Mouse (Mus musculus): ENCODE data around the gene Gng8. TPM values are rescaled to one million over a fixed set of nuclear protein-coding genes. Genes with fewer than 3 reads are reported as not detected.

Gene Gng8
- polyA plus RNA-seq, 1 experiment from 2014 or later: 15.9 TPM

DNA sequence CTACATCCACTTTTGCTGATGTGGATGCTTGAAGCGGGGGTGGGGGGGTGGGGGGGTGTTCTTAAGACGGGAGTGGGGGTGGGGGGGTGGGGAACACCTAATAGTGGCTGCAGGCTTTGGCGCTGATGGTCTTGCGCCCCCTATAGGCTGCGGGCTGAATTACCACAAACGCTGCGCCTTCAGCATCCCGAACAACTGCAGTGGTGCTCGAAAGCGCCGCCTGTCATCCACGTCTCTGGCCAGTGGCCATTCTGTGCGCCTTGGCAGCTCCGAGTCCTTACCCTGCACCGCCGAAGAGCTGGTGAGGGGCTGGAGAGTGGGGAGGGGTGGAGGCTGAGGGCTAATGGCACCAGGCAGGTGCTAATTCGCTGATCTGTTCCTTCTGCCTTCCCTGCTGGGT, 43.0 kb upstream of the Gng8 start:
- 27% methylated on average over 17 of the region's 17 CpGs for WGBS
- Histone ChIP-seq H3K4me1 (ENCODE audit: control insufficient read depth, insufficient read depth, low read length) (peaks cover 18% of the 10 kb centered on the region), H3K27ac (replicated peaks; ENCODE audit: low read depth, low read length) (no peak overlapping the region), H3K36me3 (ENCODE audit: control insufficient read depth, insufficient read depth, low read length) (peaks cover 17% of the 10 kb centered on the region; the same call in 1 of the 2 replicates), H3K4me3 (ENCODE audit: low read depth, low read length) (no peak overlapping the region), H3K9ac (ENCODE audit: low read length) (no peak overlapping the region), H3K4me2 (ENCODE audit: low read depth, severe bottlenecking) (no peak overlapping the region), H3K9me3 (ENCODE audit: control insufficient read depth, low read length) (no peaks in the 10 kb centered on the region), H3K27me3 (ENCODE audit: control insufficient read depth, insufficient read depth, low read length) (no peaks in the 10 kb centered on the region)
- ATAC-seq (ENCODE audit: insufficient number of reproducible peaks, low FRiP score, low TSS enrichment, low read depth) (no peak), DNase-seq (ENCODE audit: low spot score) (peak; percentile 67)

DNA sequence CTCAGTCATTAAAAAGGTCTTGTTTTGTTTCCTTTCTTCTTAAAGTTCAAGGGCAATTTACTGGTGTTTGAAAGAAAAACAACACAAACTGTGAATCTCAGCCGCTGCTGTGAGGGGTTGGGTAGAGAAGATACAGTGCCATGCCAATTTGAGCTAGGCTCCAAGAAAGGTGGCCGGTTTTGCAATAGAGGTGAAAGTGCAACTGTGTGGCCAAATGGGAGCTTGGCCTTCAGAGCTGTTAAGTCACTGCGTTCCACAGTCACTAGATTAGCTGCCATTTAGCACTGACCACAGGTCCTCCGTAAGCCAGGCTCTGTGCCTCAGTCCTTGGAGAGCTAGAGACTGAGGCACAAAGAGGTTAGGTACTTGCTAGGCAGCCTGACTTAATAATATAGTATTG, 40.0 kb upstream of the Gng8 start:
- H3K9me3 ChIP-seq (ENCODE audit: control insufficient read depth, low read length): no peaks in the 10 kb centered on the region
- H3K36me3 ChIP-seq (ENCODE audit: control insufficient read depth, insufficient read depth, low read length): peaks cover 32% of the 10 kb centered on the region
- no peak overlapping the region for H3K4me3 ChIP-seq (ENCODE audit: low read depth, low read length)
- H3K27ac ChIP-seq (replicated peaks; ENCODE audit: low read depth, low read length): no peak overlapping the region
- DNase-seq (ENCODE audit: low spot score) (no peak), ATAC-seq (ENCODE audit: insufficient number of reproducible peaks, low FRiP score, low TSS enrichment, low read depth) (no peak)
- H3K4me2 ChIP-seq (ENCODE audit: low read depth, severe bottlenecking): no peak overlapping the region
- WGBS: 85% methylated on average over 4 of the region's 4 CpGs
- no peaks in the 10 kb centered on the region for H3K27me3 ChIP-seq (ENCODE audit: control insufficient read depth, insufficient read depth, low read length)
- H3K9ac ChIP-seq (ENCODE audit: low read length): no peak overlapping the region
- no peaks in the 10 kb centered on the region for H3K4me1 ChIP-seq (ENCODE audit: control insufficient read depth, insufficient read depth, low read length)

DNA sequence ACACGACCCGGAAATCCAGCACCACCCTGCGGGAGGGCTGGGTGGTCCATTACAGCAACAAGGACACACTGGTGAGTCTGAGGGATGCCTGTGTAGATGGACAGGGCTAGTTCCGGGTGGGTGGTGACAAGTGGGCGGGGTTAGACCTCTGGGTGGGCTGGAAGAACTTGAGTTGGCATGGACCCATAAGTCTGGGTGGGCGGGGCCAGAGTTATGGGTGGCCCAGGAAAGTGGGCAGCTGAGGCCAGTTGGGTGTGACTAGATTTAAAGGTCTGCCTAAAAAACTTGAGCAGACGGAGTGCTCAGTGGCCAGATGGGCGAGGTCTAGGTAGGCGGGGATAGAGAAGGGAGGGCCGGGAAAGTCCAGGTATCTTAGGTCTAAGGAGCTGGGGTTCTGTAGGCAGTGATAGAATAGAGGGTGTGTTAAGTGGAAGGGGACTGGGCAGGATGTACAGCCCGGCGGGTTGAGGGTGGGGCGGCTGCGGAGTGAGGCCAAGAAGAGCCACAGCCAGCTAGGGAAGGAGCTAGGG, 38.2 kb upstream of the Gng8 start:
- H3K4me1 ChIP-seq (ENCODE audit: control insufficient read depth, insufficient read depth, low read length): no peaks in the 10 kb centered on the region
- no peaks in the 10 kb centered on the region for H3K9me3 ChIP-seq (ENCODE audit: control insufficient read depth, low read length)
- H3K4me3 ChIP-seq (ENCODE audit: low read depth, low read length): no peak overlapping the region
- H3K9ac ChIP-seq (ENCODE audit: low read length): no peak overlapping the region
- no peak for DNase-seq (ENCODE audit: low spot score)
- H3K27me3 ChIP-seq (ENCODE audit: control insufficient read depth, insufficient read depth, low read length): no peaks in the 10 kb centered on the region
- WGBS: 85% methylated on average over 14 of the region's 14 CpGs
- H3K4me2 ChIP-seq (ENCODE audit: low read depth, severe bottlenecking): no peak overlapping the region
- H3K36me3 ChIP-seq (ENCODE audit: control insufficient read depth, insufficient read depth, low read length): peaks cover 33% of the 10 kb centered on the region
- H3K27ac ChIP-seq (replicated peaks; ENCODE audit: low read depth, low read length): no peak overlapping the region
- ATAC-seq (ENCODE audit: insufficient number of reproducible peaks, low FRiP score, low TSS enrichment, low read depth): no peak

DNA sequence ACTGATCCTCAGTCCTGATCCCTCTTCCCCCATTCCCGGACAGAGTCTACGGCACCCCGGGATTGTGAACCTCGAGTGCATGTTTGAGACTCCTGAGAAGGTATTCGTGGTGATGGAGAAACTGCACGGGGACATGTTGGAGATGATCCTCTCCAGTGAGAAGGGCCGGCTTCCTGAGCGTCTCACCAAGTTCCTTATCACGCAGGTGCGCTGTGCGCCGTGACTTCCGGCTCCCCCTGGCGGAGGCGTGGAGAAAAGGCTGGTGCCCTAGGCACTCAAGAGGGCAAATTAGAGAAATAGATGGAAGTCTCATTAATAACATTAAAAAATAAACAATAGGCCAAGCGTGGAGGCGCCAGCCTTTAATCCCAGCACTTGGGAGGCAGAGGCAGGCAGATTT, 33.2 kb upstream of the Gng8 start:
- H3K4me2 ChIP-seq (ENCODE audit: low read depth, severe bottlenecking): no peak overlapping the region
- H3K9me3 ChIP-seq (ENCODE audit: control insufficient read depth, low read length): no peaks in the 10 kb centered on the region
- H3K27ac ChIP-seq (replicated peaks; ENCODE audit: low read depth, low read length): no peak overlapping the region
- no peaks in the 10 kb centered on the region for H3K27me3 ChIP-seq (ENCODE audit: control insufficient read depth, insufficient read depth, low read length)
- peaks cover 21% of the 10 kb centered on the region for H3K36me3 ChIP-seq (ENCODE audit: control insufficient read depth, insufficient read depth, low read length)
- DNase-seq (ENCODE audit: low spot score): peak; percentile 65
- no peak overlapping the region for H3K4me3 ChIP-seq (ENCODE audit: low read depth, low read length)
- no peak for ATAC-seq (ENCODE audit: insufficient number of reproducible peaks, low FRiP score, low TSS enrichment, low read depth)
- 16% methylated on average over 17 of the region's 17 CpGs for whole genome bisulfite sequencing
- no peaks in the 10 kb centered on the region for H3K4me1 ChIP-seq (ENCODE audit: control insufficient read depth, insufficient read depth, low read length)
- H3K9ac ChIP-seq (ENCODE audit: low read length): no peak overlapping the region

DNA sequence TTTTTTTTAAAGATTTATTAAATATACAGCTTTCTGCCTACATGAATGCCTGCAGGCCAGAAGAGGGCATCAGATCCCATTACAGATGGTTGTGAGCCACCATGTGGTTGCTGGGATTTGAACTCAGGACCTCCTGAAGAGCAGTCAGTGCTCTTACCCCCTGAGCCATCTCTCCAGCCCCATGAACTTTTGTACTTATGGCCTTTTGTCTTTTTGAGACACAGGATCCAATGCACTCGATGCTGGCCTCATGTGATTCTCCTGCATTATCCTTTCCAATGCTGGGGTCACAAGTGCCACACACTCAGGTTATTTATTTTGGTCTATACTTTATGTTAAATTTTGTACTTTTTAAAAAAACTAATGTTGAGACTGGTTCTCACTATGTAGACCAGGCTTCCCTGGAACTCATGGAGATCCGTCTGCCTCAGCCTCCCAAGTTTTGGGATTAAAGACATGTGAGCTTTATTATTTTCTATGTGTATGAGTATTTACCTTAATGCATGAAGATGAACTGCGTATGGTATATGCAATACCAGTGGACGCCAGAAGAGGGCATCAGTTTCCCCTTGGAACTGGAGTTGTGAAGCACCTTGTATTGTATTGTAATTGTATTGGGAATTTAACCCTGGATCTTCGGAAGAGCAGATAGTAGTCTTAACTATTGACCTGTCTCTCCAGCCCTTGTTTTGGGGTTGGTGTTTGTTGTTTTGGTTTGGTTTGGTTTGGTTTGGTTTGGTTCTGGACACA, 31.5 kb upstream of the Gng8 start:
- H3K4me2 ChIP-seq (ENCODE audit: low read depth, severe bottlenecking): no peak overlapping the region
- no peak overlapping the region for H3K9ac ChIP-seq (ENCODE audit: low read length)
- WGBS: 36% methylated on average over 5 of the region's 5 CpGs
- ATAC-seq (ENCODE audit: insufficient number of reproducible peaks, low FRiP score, low TSS enrichment, low read depth) (no peak), DNase-seq (ENCODE audit: low spot score) (peak; percentile 85)
- no peak overlapping the region for H3K27ac ChIP-seq (replicated peaks; ENCODE audit: low read depth, low read length)
- H3K4me1 ChIP-seq (ENCODE audit: control insufficient read depth, insufficient read depth, low read length): no peaks in the 10 kb centered on the region
- peaks cover 14% of the 10 kb centered on the region for H3K36me3 ChIP-seq (ENCODE audit: control insufficient read depth, insufficient read depth, low read length)
- H3K9me3 ChIP-seq (ENCODE audit: control insufficient read depth, low read length): no peaks in the 10 kb centered on the region
- no peak overlapping the region for H3K4me3 ChIP-seq (ENCODE audit: low read depth, low read length)
- no peaks in the 10 kb centered on the region for H3K27me3 ChIP-seq (ENCODE audit: control insufficient read depth, insufficient read depth, low read length)

DNA sequence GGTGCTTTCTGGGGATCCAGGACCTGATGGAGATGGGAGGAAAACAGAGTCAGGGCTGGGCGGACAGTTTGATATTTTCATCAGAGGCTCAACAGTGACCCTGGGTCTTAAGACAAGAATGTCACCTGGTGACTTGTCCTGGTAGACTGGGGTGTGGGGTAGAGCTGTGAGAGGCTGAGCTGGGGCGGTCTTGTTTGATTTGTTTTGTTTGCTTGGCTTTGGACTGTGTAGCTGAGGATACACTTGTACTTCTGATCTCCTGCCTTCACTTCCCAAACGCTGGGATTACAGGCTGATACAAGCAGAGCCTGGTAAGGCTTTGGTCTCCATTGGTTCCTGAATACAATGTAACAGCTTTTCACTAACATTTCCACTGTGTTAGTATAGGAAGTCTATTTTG, 24.1 kb upstream of the Gng8 start:
- no peaks in the 10 kb centered on the region for H3K9me3 ChIP-seq (ENCODE audit: control insufficient read depth, low read length)
- no peak overlapping the region for H3K27ac ChIP-seq (replicated peaks; ENCODE audit: low read depth, low read length)
- ATAC-seq (ENCODE audit: insufficient number of reproducible peaks, low FRiP score, low TSS enrichment, low read depth) (no peak), DNase-seq (ENCODE audit: low spot score) (no peak)
- WGBS: 85% methylated on average over 3 of the region's 3 CpGs
- no peaks in the 10 kb centered on the region for H3K27me3 ChIP-seq (ENCODE audit: control insufficient read depth, insufficient read depth, low read length)
- H3K4me2 ChIP-seq (ENCODE audit: low read depth, severe bottlenecking): no peak overlapping the region
- peaks cover 7% of the 10 kb centered on the region; the same call in 1 of the 2 replicates for H3K36me3 ChIP-seq (ENCODE audit: control insufficient read depth, insufficient read depth, low read length)
- no peak overlapping the region for H3K4me3 ChIP-seq (ENCODE audit: low read depth, low read length)
- H3K9ac ChIP-seq (ENCODE audit: low read length): no peak overlapping the region
- H3K4me1 ChIP-seq (ENCODE audit: control insufficient read depth, insufficient read depth, low read length): no peaks in the 10 kb centered on the region; the same call in 1 of the 2 replicates

DNA sequence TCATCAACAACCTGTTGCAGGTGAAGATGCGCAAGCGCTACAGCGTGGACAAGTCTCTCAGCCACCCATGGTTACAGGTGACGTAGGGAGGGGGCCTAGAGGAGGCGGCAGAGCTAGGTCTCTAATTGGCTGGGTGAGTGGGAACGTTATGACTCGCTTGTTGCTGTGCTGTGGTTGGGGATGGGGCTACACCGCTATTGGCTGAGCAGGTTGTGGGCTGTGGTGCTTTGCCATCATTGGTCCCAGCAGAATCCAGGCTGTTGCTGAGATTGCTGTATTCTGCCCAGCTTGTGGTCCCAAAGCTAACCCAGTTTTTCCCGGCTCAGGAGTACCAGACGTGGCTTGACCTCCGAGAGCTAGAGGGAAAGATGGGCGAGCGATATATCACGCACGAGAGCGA, 22.1 kb upstream of the Gng8 start:
- H3K27ac ChIP-seq (replicated peaks; ENCODE audit: low read depth, low read length): no peak overlapping the region
- ATAC-seq (ENCODE audit: insufficient number of reproducible peaks, low FRiP score, low TSS enrichment, low read depth) (peak; percentile 93), DNase-seq (ENCODE audit: low spot score) (peak; percentile 77)
- no peaks in the 10 kb centered on the region for H3K9me3 ChIP-seq (ENCODE audit: control insufficient read depth, low read length)
- H3K36me3 ChIP-seq (ENCODE audit: control insufficient read depth, insufficient read depth, low read length): peaks cover 7% of the 10 kb centered on the region; the same call in 1 of the 2 replicates
- WGBS: 19% methylated on average over 16 of the region's 16 CpGs
- H3K4me2 ChIP-seq (ENCODE audit: low read depth, severe bottlenecking): peak overlapping the region; percentile 41
- no peak overlapping the region for H3K9ac ChIP-seq (ENCODE audit: low read length)
- H3K4me3 ChIP-seq (ENCODE audit: low read depth, low read length): no peak overlapping the region
- peaks cover 2% of the 10 kb centered on the region for H3K4me1 ChIP-seq (ENCODE audit: control insufficient read depth, insufficient read depth, low read length)
- no peaks in the 10 kb centered on the region for H3K27me3 ChIP-seq (ENCODE audit: control insufficient read depth, insufficient read depth, low read length)

DNA sequence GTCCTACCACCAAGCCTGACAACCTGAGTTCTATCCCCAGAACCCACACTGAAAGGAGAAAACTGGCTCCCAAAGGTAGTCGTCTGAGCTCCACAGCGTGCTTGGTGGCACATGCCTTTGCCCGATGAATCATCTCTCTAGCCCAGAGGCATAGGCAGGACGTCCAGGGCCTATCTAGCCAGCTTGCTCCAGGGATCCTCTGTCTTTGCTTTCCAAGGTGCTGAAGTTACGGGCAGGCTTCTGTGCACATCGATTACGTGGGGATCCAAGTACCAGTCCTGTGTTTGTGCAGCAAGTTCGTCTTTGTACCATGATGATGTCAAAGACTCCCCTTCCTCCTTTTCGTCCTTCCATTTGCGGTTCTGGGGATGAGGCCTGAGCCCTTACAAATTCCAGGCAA, 20.0 kb upstream of the Gng8 start:
- ATAC-seq (ENCODE audit: insufficient number of reproducible peaks, low FRiP score, low TSS enrichment, low read depth): no peak
- DNase-seq (ENCODE audit: low spot score): no peak
- Histone ChIP-seq H3K9me3 (ENCODE audit: control insufficient read depth, low read length) (no peaks in the 10 kb centered on the region), H3K27me3 (ENCODE audit: control insufficient read depth, insufficient read depth, low read length) (no peaks in the 10 kb centered on the region), H3K4me2 (ENCODE audit: low read depth, severe bottlenecking) (no peak overlapping the region), H3K27ac (replicated peaks; ENCODE audit: low read depth, low read length) (no peak overlapping the region), H3K4me1 (ENCODE audit: control insufficient read depth, insufficient read depth, low read length) (peaks cover 2% of the 10 kb centered on the region), H3K36me3 (ENCODE audit: control insufficient read depth, insufficient read depth, low read length) (peaks cover 4% of the 10 kb centered on the region; the same call in 1 of the 2 replicates), H3K4me3 (ENCODE audit: low read depth, low read length) (no peak overlapping the region), H3K9ac (ENCODE audit: low read length) (no peak overlapping the region)
- WGBS: 87% methylated on average over 10 of the region's 10 CpGs
